Mouse (Mus musculus): ENCODE measurements around the gene H3f3b.

GRCm38 (mm10) chr11:116011529-116012261, 16.1 kb downstream of the H3f3b start:
- TF ChIP-seq POLR2A (IDR thresholded peaks at IDR 0.05; ENCODE audit: insufficient read length, low read depth) (no peak), USF1 (IDR thresholded peaks at IDR 0.05; ENCODE audit: low read depth) (no peak), POLR2AphosphoS2 (IDR thresholded peaks at IDR 0.05; ENCODE audit: insufficient read length, low read depth) (no peak), TCF12 (IDR thresholded peaks at IDR 0.05; ENCODE audit: insufficient read depth, poor library complexity, severe bottlenecking) (no peak), MYOG (IDR thresholded peaks at IDR 0.05; ENCODE audit: control insufficient read depth in 1 of 3, insufficient read depth in 1 of 3, insufficient read length in 2 of 3, low read depth in 2 of 3) (no peak), CEBPB (IDR thresholded peaks at IDR 0.05; ENCODE audit: insufficient read depth, poor library complexity, severe bottlenecking) (no peak), MYOD1 (IDR thresholded peaks at IDR 0.05; ENCODE audit: control insufficient read depth in 1 of 3, insufficient read length in 2 of 3, low read depth in 2 of 3) (no peak), REST (IDR thresholded peaks at IDR 0.05; ENCODE audit: insufficient read depth, insufficient read length) (no peak), SRF (IDR thresholded peaks at IDR 0.05; ENCODE audit: control insufficient read depth, insufficient read length, low read depth) (no peak), MAX (IDR thresholded peaks at IDR 0.05; ENCODE audit: low read depth) (no peak)

Data from myocyte (in vitro differentiated cells).